Mouse (Mus musculus): ENCODE results near the gene Naglu. TPM values are rescaled to one million over a fixed set of nuclear protein-coding genes. Genes with fewer than 3 reads are reported as not detected.

The Naglu gene
- polyA plus RNA-seq (2016; fragmentation: Nextera tagmentation; extraction: Ambion mirVana): 8.0 and 8.1 TPM in 2 replicates

DNA sequence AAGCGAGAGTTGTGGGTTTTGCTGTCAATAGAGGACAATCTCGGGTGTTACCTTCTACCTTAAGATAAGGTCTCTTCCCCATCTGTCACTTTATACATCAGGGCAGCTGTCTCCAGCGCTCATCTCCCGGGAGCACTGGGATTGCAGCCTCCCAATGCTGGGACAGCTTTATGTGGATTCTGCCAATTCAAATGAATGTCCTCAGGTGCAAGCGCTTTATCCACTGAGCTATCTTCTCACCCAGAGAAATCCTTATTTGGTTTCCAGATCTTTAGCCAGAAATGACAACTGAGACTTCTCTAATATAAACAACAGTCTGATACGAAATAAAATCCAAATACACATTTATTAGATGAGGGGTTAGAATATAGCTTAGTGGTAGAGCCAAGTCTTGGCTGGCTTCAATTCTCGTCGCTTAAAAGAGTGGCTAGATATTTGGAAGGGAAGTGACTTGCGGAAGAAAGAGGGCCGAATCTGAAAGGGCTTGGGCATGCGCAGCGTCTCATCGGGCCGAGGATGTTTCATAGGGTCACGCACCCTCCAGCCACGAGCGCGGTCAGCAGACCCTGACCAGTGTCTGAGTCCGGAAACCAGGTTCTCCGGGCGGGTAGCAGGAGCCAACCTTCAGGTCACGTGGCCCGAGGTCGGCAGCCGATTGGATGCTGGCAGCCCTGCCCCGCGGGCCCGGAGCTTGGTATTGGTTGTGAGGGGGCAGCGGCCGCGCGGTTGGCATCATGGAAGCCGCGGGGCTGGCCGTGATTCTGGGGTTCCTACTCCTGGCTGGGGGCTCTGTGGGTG lies at the start of gene Naglu:
TSS of gene Naglu (plus strand) at position 622 of the 798 bp plus-strand sequence.
- peak within 1 kb of the TSS; percentile 99 for H3K4me2 ChIP-seq
- H3K27ac ChIP-seq: no peak within 1 kb of the TSS
- H3K9ac ChIP-seq (replicated peaks): peak within 1 kb of the TSS; percentile 79
- H3K4me1 ChIP-seq (replicated peaks): peaks cover 14% of the 10 kb centered on the region
- H3K4me3 ChIP-seq (replicated peaks): peak within 1 kb of the TSS; percentile 77
- peak; percentile 62; the same call in 1 of the 2 replicates for ATAC-seq (ENCODE audit: insufficient number of reproducible peaks, insufficient read depth, low FRiP score, low TSS enrichment, low read depth)
- H3K9me3 ChIP-seq: no peaks in the 10 kb centered on the region
- peaks cover 39% of the 10 kb centered on the region for H3K27me3 ChIP-seq
- whole genome bisulfite sequencing: 5% methylated on average over 35 of the region's 35 CpGs
- H3K36me3 ChIP-seq: no peaks in the 10 kb centered on the region

DNA sequence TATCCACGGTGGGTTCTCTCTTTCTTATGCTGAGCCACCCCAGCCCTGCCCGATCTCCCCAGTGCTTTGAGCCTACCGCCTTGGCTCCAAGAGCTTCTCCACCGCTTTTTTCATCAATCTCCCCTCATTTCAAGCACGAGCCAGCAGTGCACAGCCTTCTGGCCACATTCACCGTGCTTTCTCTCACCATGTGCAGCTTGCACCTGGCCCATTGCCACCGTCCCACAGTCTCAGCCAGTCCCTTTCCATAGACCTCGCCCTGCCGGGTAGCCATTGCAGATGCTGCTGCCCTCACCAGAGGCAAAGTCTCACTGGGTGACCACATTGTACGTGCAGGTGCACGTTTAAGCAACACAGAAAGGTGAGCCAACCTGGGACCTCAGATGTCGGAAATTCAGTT lies 46.4 kb upstream of the Naglu start:
- H3K27ac ChIP-seq: no peak overlapping the region
- WGBS: 91% methylated on average over 12 of the region's 12 CpGs
- no peaks in the 10 kb centered on the region for H3K27me3 ChIP-seq
- peaks cover 71% of the 10 kb centered on the region for H3K36me3 ChIP-seq
- H3K9me3 ChIP-seq: no peaks in the 10 kb centered on the region
- no peak overlapping the region for H3K4me2 ChIP-seq
- H3K4me3 ChIP-seq (replicated peaks): no peak overlapping the region
- H3K4me1 ChIP-seq (replicated peaks): no peaks in the 10 kb centered on the region
- no peak overlapping the region for H3K9ac ChIP-seq (replicated peaks)
- ATAC-seq (ENCODE audit: insufficient number of reproducible peaks, insufficient read depth, low FRiP score, low TSS enrichment, low read depth): no peak

DNA sequence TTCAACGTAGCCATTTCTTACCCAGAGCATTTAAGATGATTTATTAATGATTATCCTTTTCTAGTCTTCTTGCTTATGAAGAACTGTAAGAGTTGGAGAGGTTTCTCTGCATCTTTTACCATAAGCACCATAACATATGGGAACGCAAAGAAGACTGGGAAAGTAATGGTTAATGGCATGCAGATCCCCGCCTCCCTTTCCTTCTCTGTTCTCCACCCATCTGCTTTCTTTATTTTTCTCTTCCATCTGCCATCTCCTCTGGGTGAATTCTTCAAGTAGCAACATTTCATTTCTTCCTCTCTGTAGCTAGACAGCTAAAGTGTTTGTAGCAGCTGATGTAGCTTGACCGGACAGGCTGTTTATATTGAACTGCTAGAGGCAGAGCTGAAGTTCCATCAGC lies 45.8 kb upstream of the Naglu start:
- Histone ChIP-seq H3K9me3 (no peaks in the 10 kb centered on the region), H3K4me2 (no peak overlapping the region), H3K4me1 (replicated peaks) (peaks cover 1% of the 10 kb centered on the region; the same call in 1 of the 2 replicates), H3K27ac (no peak overlapping the region), H3K36me3 (peaks cover 74% of the 10 kb centered on the region), H3K4me3 (replicated peaks) (no peak overlapping the region), H3K9ac (replicated peaks) (no peak overlapping the region), H3K27me3 (no peaks in the 10 kb centered on the region)
- ATAC-seq (ENCODE audit: insufficient number of reproducible peaks, insufficient read depth, low FRiP score, low TSS enrichment, low read depth): no peak
- WGBS: 95% methylated on average over 4 of the region's 4 CpGs

GRCm38 (mm10) chr11:101027121-101027520 lies 42.7 kb upstream of the Naglu start:
- H3K4me3 ChIP-seq (replicated peaks): no peak overlapping the region
- H3K4me2 ChIP-seq: no peak overlapping the region
- no peak for ATAC-seq (ENCODE audit: insufficient number of reproducible peaks, insufficient read depth, low FRiP score, low TSS enrichment, low read depth)
- H3K27ac ChIP-seq: no peak overlapping the region
- H3K36me3 ChIP-seq: peaks cover 69% of the 10 kb centered on the region
- H3K9ac ChIP-seq (replicated peaks): no peak overlapping the region; the same call in 1 of the 2 replicates
- WGBS: 91% methylated on average over 11 of the region's 11 CpGs
- no peaks in the 10 kb centered on the region for H3K27me3 ChIP-seq
- no peaks in the 10 kb centered on the region for H3K9me3 ChIP-seq
- peaks cover 3% of the 10 kb centered on the region; the same call in 1 of the 2 replicates for H3K4me1 ChIP-seq (replicated peaks)

GRCm38 (mm10) chr11:101029320-101029719 lies 40.5 kb upstream of the Naglu start:
- Histone ChIP-seq H3K27me3 (no peaks in the 10 kb centered on the region), H3K4me2 (no peak overlapping the region), H3K36me3 (peaks cover 71% of the 10 kb centered on the region), H3K4me1 (replicated peaks) (peaks cover 3% of the 10 kb centered on the region; the same call in 1 of the 2 replicates), H3K9ac (replicated peaks) (peak overlapping the region; percentile 4; the same call in 1 of the 2 replicates), H3K27ac (no peak overlapping the region), H3K9me3 (no peaks in the 10 kb centered on the region), H3K4me3 (replicated peaks) (no peak overlapping the region)
- peak; percentile 42; the same call in 1 of the 2 replicates for ATAC-seq (ENCODE audit: insufficient number of reproducible peaks, insufficient read depth, low FRiP score, low TSS enrichment, low read depth)
- WGBS: 74% methylated on average over 8 of the region's 8 CpGs

GRCm38 (mm10) chr11:101030136-101030807 lies 39.5 kb upstream of the Naglu start:
- Histone ChIP-seq H3K9ac (replicated peaks) (no peak overlapping the region), H3K4me3 (replicated peaks) (no peak overlapping the region), H3K4me2 (no peak overlapping the region), H3K27ac (0 out of 2 replicates have a peak overlapping the region, but pooled peaks have one; percentile 19), H3K36me3 (peaks cover 76% of the 10 kb centered on the region), H3K9me3 (no peaks in the 10 kb centered on the region), H3K4me1 (replicated peaks) (peaks cover 3% of the 10 kb centered on the region; the same call in 1 of the 2 replicates), H3K27me3 (no peaks in the 10 kb centered on the region)
- ATAC-seq (ENCODE audit: insufficient number of reproducible peaks, insufficient read depth, low FRiP score, low TSS enrichment, low read depth): no peak
- WGBS: 81% methylated on average over 10 of the region's 10 CpGs

- Histone ChIP-seq H3K9ac (replicated peaks) (no peak overlapping the region), H3K36me3 (peaks cover 73% of the 10 kb centered on the region)
- WGBS: 92% methylated on average over 4 of the region's 4 CpGs
These were observed 39.0 kb upstream of the Naglu start for GRCm38 (mm10) chr11:101030808-101031156.

DNA sequence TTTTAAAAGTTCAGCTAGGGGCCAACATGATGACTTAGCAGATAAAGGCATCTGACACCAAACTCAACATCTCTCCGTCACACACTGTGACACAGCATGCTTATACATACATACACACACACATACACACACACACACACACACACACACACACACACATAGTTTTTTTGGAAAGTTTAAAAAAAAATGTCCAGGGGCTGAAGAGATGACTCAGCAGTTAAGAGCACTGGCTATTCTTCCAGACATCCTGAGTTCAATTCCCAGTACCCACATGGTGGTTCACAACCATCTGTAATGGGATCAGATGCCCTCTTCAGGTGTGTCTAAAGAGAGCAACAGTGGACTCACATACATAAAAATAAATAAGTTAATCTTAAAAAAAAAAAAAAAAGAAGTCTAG lies 38.3 kb upstream of the Naglu start:
- 92% methylated on average over 1 of the region's 1 CpGs for WGBS
- H3K4me3 ChIP-seq (replicated peaks): no peak overlapping the region
- peaks cover 3% of the 10 kb centered on the region; the same call in 1 of the 2 replicates for H3K4me1 ChIP-seq (replicated peaks)
- H3K9me3 ChIP-seq: no peaks in the 10 kb centered on the region
- H3K9ac ChIP-seq (replicated peaks): no peak overlapping the region
- no peak for ATAC-seq (ENCODE audit: insufficient number of reproducible peaks, insufficient read depth, low FRiP score, low TSS enrichment, low read depth)
- no peak overlapping the region for H3K27ac ChIP-seq
- H3K36me3 ChIP-seq: peaks cover 70% of the 10 kb centered on the region
- H3K27me3 ChIP-seq: no peaks in the 10 kb centered on the region
- no peak overlapping the region for H3K4me2 ChIP-seq

More at GRCm38 (mm10) chr11:101030808-101031156, 39.0 kb upstream of the Naglu start:
- H3K4me3 ChIP-seq (replicated peaks): no peak overlapping the region
- ATAC-seq (ENCODE audit: insufficient number of reproducible peaks, insufficient read depth, low FRiP score, low TSS enrichment, low read depth): no peak
- H3K27me3 ChIP-seq: no peaks in the 10 kb centered on the region
- H3K4me2 ChIP-seq: no peak overlapping the region
- H3K9me3 ChIP-seq: no peaks in the 10 kb centered on the region
- H3K27ac ChIP-seq: peak overlapping the region; percentile 35; the same call in 1 of the 2 replicates
- H3K4me1 ChIP-seq (replicated peaks): peaks cover 3% of the 10 kb centered on the region; the same call in 1 of the 2 replicates

GRCm38 (mm10) chr11:101033856-101034500 lies 35.8 kb upstream of the Naglu start:
- no peak overlapping the region for H3K4me3 ChIP-seq (replicated peaks)
- peaks cover 2% of the 10 kb centered on the region; the same call in 1 of the 2 replicates for H3K4me1 ChIP-seq (replicated peaks)
- H3K9me3 ChIP-seq: no peaks in the 10 kb centered on the region
- H3K27me3 ChIP-seq: no peaks in the 10 kb centered on the region
- no peak overlapping the region for H3K9ac ChIP-seq (replicated peaks)
- H3K27ac ChIP-seq: no peak overlapping the region
- peaks cover 72% of the 10 kb centered on the region for H3K36me3 ChIP-seq
- ATAC-seq (ENCODE audit: insufficient number of reproducible peaks, insufficient read depth, low FRiP score, low TSS enrichment, low read depth): no peak
- WGBS: 90% methylated on average over 17 of the region's 17 CpGs
- H3K4me2 ChIP-seq: no peak overlapping the region

DNA sequence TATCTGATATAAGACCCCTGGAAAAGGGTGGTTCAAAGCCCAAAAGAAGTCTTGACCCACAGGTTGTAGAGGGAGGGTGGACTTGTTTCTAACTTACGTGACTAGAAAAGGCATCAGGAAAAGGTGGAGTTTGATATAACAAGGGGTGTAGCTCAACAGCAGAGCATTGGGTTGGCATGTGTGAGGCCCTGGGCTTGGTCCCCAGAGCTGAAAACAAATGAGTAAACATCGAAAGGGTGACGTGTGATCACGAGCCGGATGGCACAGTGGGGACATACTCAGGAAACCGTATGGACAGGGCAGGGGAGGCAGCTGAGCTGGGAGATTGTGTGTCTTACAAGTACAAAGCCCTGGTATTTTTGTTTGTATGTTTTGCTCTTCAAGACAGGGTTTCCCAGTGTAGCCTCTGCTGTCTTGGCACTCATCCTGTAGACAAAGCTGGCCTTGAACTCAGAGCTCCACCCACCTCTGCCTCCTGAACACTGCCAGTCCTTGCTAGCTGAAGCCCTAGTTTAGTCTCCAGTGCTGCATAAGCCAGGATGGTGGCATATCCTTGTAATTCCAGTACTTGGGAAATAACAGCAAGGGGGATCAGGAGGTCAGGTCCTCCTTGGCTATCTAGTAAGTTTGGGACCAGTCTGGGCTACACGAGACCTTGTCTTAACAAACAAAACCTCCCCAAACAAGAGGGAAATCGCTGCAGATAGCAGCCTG lies 35.0 kb upstream of the Naglu start:
- no peak for ATAC-seq (ENCODE audit: insufficient number of reproducible peaks, insufficient read depth, low FRiP score, low TSS enrichment, low read depth)
- WGBS: 92% methylated on average over 8 of the region's 8 CpGs

More for the DNA sequence above, 35.0 kb upstream of the Naglu start:
- H3K9ac ChIP-seq (replicated peaks): no peak overlapping the region
- H3K36me3 ChIP-seq: peaks cover 75% of the 10 kb centered on the region
- no peak overlapping the region for H3K4me2 ChIP-seq
- H3K27ac ChIP-seq: no peak overlapping the region
- no peaks in the 10 kb centered on the region for H3K27me3 ChIP-seq
- no peaks in the 10 kb centered on the region for H3K9me3 ChIP-seq
- no peaks in the 10 kb centered on the region for H3K4me1 ChIP-seq (replicated peaks)
- no peak overlapping the region for H3K4me3 ChIP-seq (replicated peaks)
